Mouse (Mus musculus) intestine, embryonic 14.5 days (tissue): ENCODE measurements at regions not wholly inside any gene's neighbourhood (a gene's known extent, or its start where the extent isn't known, plus 50 kb on each side); places are given as distances from the start of the nearest gene placed in this dataset.

Experiments
- ATAC-seq: fragments of 200-750 bp; cut with Nextera tagmentation; replicated peaks from 2 replicates; pipeline ENCODE4 v1.8.0; 2017; ENCODE audit warnings: low read depth, moderate number of reproducible peaks, moderate TSS enrichment, moderate library complexity; ENCODE audit not compliant: low FRiP score, low TSS enrichment
- DNase-seq: peaks from one replicate; pipeline ENCODE4 v3.0.0-alpha.2; 2018; ENCODE audit warnings: low spot score
- H3K27ac ChIP-seq: fragments of 300-500 bp; sonication (generic); 2 replicates; pipeline ENCODE4 v1.5.1; 2014; ENCODE audit warnings: low read depth, mild to moderate bottlenecking, control low read depth
- H3K27me3 ChIP-seq: fragments of 300-500 bp; sonication (generic); replicated peaks from 2 replicates; pipeline ENCODE4 v1.6.1; 2014; ENCODE audit warnings: low read length, control low read depth; ENCODE audit not compliant: control insufficient read depth, insufficient read depth
- H3K36me3 ChIP-seq: fragments of 300-500 bp; sonication (generic); 2 replicates; pipeline ENCODE4 v1.6.1; 2014; ENCODE audit warnings: low read length, control low read depth; ENCODE audit not compliant: control insufficient read depth, insufficient read depth
- H3K4me1 ChIP-seq: fragments of 300-500 bp; sonication (generic); replicated peaks from 2 replicates; pipeline ENCODE4 v1.6.1; 2014; ENCODE audit warnings: low read length, control low read depth, mixed read lengths; ENCODE audit not compliant: control insufficient read depth, insufficient read depth
- H3K4me2 ChIP-seq: fragments of 300-500 bp; sonication (generic); 2 replicates; pipeline ENCODE4 v1.6.1; 2014; ENCODE audit warnings: low read length
- H3K4me3 ChIP-seq: fragments of 300-500 bp; sonication (generic); 2 replicates; pipeline ENCODE4 v1.5.1; 2014; ENCODE audit warnings: low read depth, low read length, control low read depth, mixed read lengths
- H3K9ac ChIP-seq: fragments of 300-500 bp; sonication (generic); 2 replicates; pipeline ENCODE4 v1.6.1; 2014; ENCODE audit warnings: mild to moderate bottlenecking, low read length
- H3K9me3 ChIP-seq: fragments of 300-500 bp; sonication (generic); 2 replicates; pipeline ENCODE4 v1.6.1; 2016; ENCODE audit warnings: low read length, control low read depth; ENCODE audit not compliant: control insufficient read depth
- WGBS: fragments of 180-500 bp; shearing (Covaris S2); extraction: QIAGEN DNeasy Blood & Tissue Kit; methylation state at CpG from one replicate; pipeline ENCODE4 v1.1.7; 2014; 5-methylcytosine and 5-hydroxymethylcytosine counted together

GRCm38 (mm10) chr8:86368062-86368461 lies 212.4 kb downstream of the Abcc12 start:
- no peak overlapping the region for H3K27ac ChIP-seq
- no peaks in the 10 kb centered on the region for H3K4me1 ChIP-seq
- H3K9ac ChIP-seq: no peak overlapping the region
- H3K27me3 ChIP-seq: no peaks in the 10 kb centered on the region
- no peak overlapping the region for H3K4me3 ChIP-seq
- H3K4me2 ChIP-seq: no peak overlapping the region
- H3K9me3 ChIP-seq: no peaks in the 10 kb centered on the region
- DNase-seq (no peak), ATAC-seq (no peak)
- WGBS: 76% methylated on average over 5 of the region's 5 CpGs
- H3K36me3 ChIP-seq: no peaks in the 10 kb centered on the region

- H3K9me3 ChIP-seq: no peaks in the 10 kb centered on the region
- WGBS: 95% methylated on average over 4 of the region's 4 CpGs
- H3K27me3 ChIP-seq: no peaks in the 10 kb centered on the region
- no peaks in the 10 kb centered on the region for H3K36me3 ChIP-seq
- no peak overlapping the region for H3K9ac ChIP-seq
- H3K27ac ChIP-seq: no peak overlapping the region
- H3K4me2 ChIP-seq: no peak overlapping the region
- ATAC-seq: no peak
- no peaks in the 10 kb centered on the region for H3K4me1 ChIP-seq
- DNase-seq: no peak
- no peak overlapping the region for H3K4me3 ChIP-seq
Measured at GRCm38 (mm10) chr8:86366636-86367035, 213.8 kb downstream of the Abcc12 start.

GRCm38 (mm10) chr8:86365726-86366125 lies 214.8 kb downstream of the Abcc12 start:
- H3K4me2 ChIP-seq: no peak overlapping the region
- no peak overlapping the region for H3K4me3 ChIP-seq
- no peaks in the 10 kb centered on the region for H3K4me1 ChIP-seq
- no peak overlapping the region for H3K27ac ChIP-seq
- H3K9ac ChIP-seq: no peak overlapping the region
- ATAC-seq: no peak
- H3K27me3 ChIP-seq: no peaks in the 10 kb centered on the region
- no peak for DNase-seq
- H3K9me3 ChIP-seq: no peaks in the 10 kb centered on the region
- 78% methylated on average over 5 of the region's 5 CpGs for WGBS
- H3K36me3 ChIP-seq: no peaks in the 10 kb centered on the region

- no peaks in the 10 kb centered on the region for H3K36me3 ChIP-seq
- H3K4me2 ChIP-seq: no peak overlapping the region
- no peak overlapping the region for H3K27ac ChIP-seq
- H3K4me1 ChIP-seq: no peaks in the 10 kb centered on the region
- DNase-seq: no peak
- 56% methylated on average over 2 of the region's 2 CpGs for WGBS
- H3K4me3 ChIP-seq: no peak overlapping the region
- H3K9ac ChIP-seq: no peak overlapping the region
- H3K27me3 ChIP-seq: no peaks in the 10 kb centered on the region
- H3K9me3 ChIP-seq: no peaks in the 10 kb centered on the region
- ATAC-seq: no peak
Measured at GRCm38 (mm10) chr8:86364898-86365297, 215.6 kb downstream of the Abcc12 start.

- H3K27ac ChIP-seq: no peak overlapping the region
- H3K36me3 ChIP-seq: no peaks in the 10 kb centered on the region
- H3K9me3 ChIP-seq: no peaks in the 10 kb centered on the region
- DNase-seq (no peak), ATAC-seq (no peak)
- no peak overlapping the region for H3K4me3 ChIP-seq
- H3K4me2 ChIP-seq: no peak overlapping the region
- 58% methylated on average over 2 of the region's 2 CpGs for WGBS
- no peaks in the 10 kb centered on the region for H3K4me1 ChIP-seq
- no peaks in the 10 kb centered on the region for H3K27me3 ChIP-seq
- no peak overlapping the region for H3K9ac ChIP-seq
Measured at GRCm38 (mm10) chr8:86360283-86360682, 220.2 kb downstream of the Abcc12 start.

GRCm38 (mm10) chr8:86359518-86359917 lies 221.0 kb downstream of the Abcc12 start:
- no peak overlapping the region for H3K4me3 ChIP-seq
- H3K27ac ChIP-seq: no peak overlapping the region
- H3K27me3 ChIP-seq: no peaks in the 10 kb centered on the region
- no peaks in the 10 kb centered on the region for H3K4me1 ChIP-seq
- WGBS: 13% methylated on average over 3 of the region's 3 CpGs
- DNase-seq: no peak
- no peaks in the 10 kb centered on the region for H3K36me3 ChIP-seq
- H3K9me3 ChIP-seq: no peaks in the 10 kb centered on the region
- H3K4me2 ChIP-seq: no peak overlapping the region
- H3K9ac ChIP-seq: no peak overlapping the region
- no peak for ATAC-seq

- Histone ChIP-seq H3K9me3 (no peaks in the 10 kb centered on the region), H3K4me3 (no peak overlapping the region), H3K9ac (no peak overlapping the region), H3K4me1 (no peaks in the 10 kb centered on the region), H3K36me3 (no peaks in the 10 kb centered on the region), H3K27ac (no peak overlapping the region), H3K4me2 (no peak overlapping the region), H3K27me3 (no peaks in the 10 kb centered on the region)
- 54% methylated on average over 3 of the region's 3 CpGs for WGBS
- no peak for DNase-seq
- no peak for ATAC-seq
Measured at GRCm38 (mm10) chr8:86353816-86354215, 226.7 kb downstream of the Abcc12 start.

GRCm38 (mm10) chr8:86351545-86352190 lies 228.8 kb downstream of the Abcc12 start:
- Histone ChIP-seq H3K4me1 (no peaks in the 10 kb centered on the region), H3K9me3 (0 out of 2 replicates have a peak, but pooled peaks cover 11% of the 10 kb centered on the region), H3K36me3 (no peaks in the 10 kb centered on the region), H3K4me2 (no peak overlapping the region), H3K9ac (no peak overlapping the region), H3K4me3 (no peak overlapping the region), H3K27me3 (no peaks in the 10 kb centered on the region), H3K27ac (no peak overlapping the region)
- DNase-seq: no peak
- 79% methylated on average over 7 of the region's 7 CpGs for WGBS
- no peak for ATAC-seq

- ATAC-seq (no peak), DNase-seq (no peak)
- Histone ChIP-seq H3K4me1 (no peaks in the 10 kb centered on the region), H3K36me3 (no peaks in the 10 kb centered on the region), H3K27ac (no peak overlapping the region), H3K27me3 (no peaks in the 10 kb centered on the region), H3K9me3 (0 out of 2 replicates have a peak, but pooled peaks cover 11% of the 10 kb centered on the region), H3K4me3 (no peak overlapping the region), H3K9ac (no peak overlapping the region), H3K4me2 (no peak overlapping the region)
- WGBS: 78% methylated on average over 2 of the region's 2 CpGs
Measured at GRCm38 (mm10) chr8:86350128-86350527, 230.4 kb downstream of the Abcc12 start.
